Mouse (Mus musculus) heart, adult 2 months (tissue): ENCODE data around the gene Acsf3. TPM values are rescaled to one million over a fixed set of nuclear protein-coding genes. Genes with fewer than 3 reads are reported as not detected.
A peak's percentile ranks its signal among the peaks of the same experiment; 100 is the strongest.

Source experiments
- DNase-seq, 2 experiments: peaks; one replicate each; pipeline ENCODE4 v3.0.0; 2021
- H3K27ac ChIP-seq: fragments of 200-600 bp; 2 replicates; pipeline ENCODE4 v1.8.1; 2022
- H3K27me3 ChIP-seq: fragments of 200-500 bp; 2 replicates; pipeline ENCODE4 v1.6.1; 2012; ENCODE audit warnings: mild to moderate bottlenecking, low read length, inconsistent platforms, mixed read lengths; ENCODE audit not compliant: control insufficient read depth, insufficient read depth
- H3K36me3 ChIP-seq: fragments of 200-500 bp; 2 replicates; pipeline ENCODE4 v1.6.1; 2012; ENCODE audit warnings: low read length, inconsistent platforms; ENCODE audit not compliant: control insufficient read depth, insufficient read depth
- H3K4me1 ChIP-seq: fragments of 200-500 bp; 2 replicates; pipeline ENCODE4 v1.6.1; 2011; ENCODE audit warnings: low read length; ENCODE audit not compliant: control insufficient read depth, insufficient read depth
- H3K4me3 ChIP-seq: fragments of 200-600 bp; 2 replicates; pipeline ENCODE4 v1.8.1; 2022
- H3K79me2 ChIP-seq: fragments of 200-500 bp; replicated peaks from 2 replicates; pipeline ENCODE4 v1.6.1; 2012; ENCODE audit warnings: mild to moderate bottlenecking, inconsistent platforms, low read length, moderate library complexity, mixed read lengths; ENCODE audit not compliant: control insufficient read depth, insufficient read depth
- H3K9ac ChIP-seq: fragments of 200-500 bp; 2 replicates; pipeline ENCODE4 v1.6.1; 2012; ENCODE audit warnings: low read depth, mild to moderate bottlenecking, control low read depth, inconsistent platforms, low read length, mixed read lengths
- CTCF ChIP-seq: fragments of 200-600 bp; IDR thresholded peaks from 2 replicates; pipeline ENCODE4 v1.8.1; 2022; ENCODE audit warnings: antibody characterized with exemption, mild to moderate bottlenecking, moderate library complexity
- EP300 ChIP-seq: fragments of 200-500 bp; IDR thresholded peaks from 2 replicates; pipeline ENCODE4 v1.6.1; 2011; ENCODE audit warnings: low read depth, low read length, control low read depth; ENCODE audit not compliant: insufficient read depth
- POLR2A ChIP-seq: fragments of 200-500 bp; IDR thresholded peaks from 2 replicates; pipeline ENCODE4 v1.6.1; 2011; ENCODE audit warnings: mild to moderate bottlenecking, low read depth, low read length, control low read depth; ENCODE audit not compliant: insufficient read depth
- WGBS: fragments of 180-500 bp; shearing (Covaris S2); methylation state at CpG from one replicate; pipeline ENCODE4 v1.1.7; 2018; 5-methylcytosine and 5-hydroxymethylcytosine counted together
- intact Hi-C: fragments of 180-260 bp; cut with DNase I; formaldehyde crosslinking; loops from one replicate; pipeline ENCODE4 v1.15.1; 2025
- polyA plus RNA-seq: library from polyadenylated mRNA; depleted of rRNA; stranded (reverse); fragments of >200 nt; gene quantifications from 2 replicates; pipeline ENCODE4 v1.2.3, GENCODE M21; 2012
- total RNA-seq, 2 experiments: library from RNA; stranded (reverse); gene quantifications; 2 replicates each; pipeline ENCODE4 v1.2.3; 2021

Gene Acsf3
- total and polyA plus RNA-seq, 3 experiments: 25.1 to 29.6 (median 25.6) TPM

DNA sequence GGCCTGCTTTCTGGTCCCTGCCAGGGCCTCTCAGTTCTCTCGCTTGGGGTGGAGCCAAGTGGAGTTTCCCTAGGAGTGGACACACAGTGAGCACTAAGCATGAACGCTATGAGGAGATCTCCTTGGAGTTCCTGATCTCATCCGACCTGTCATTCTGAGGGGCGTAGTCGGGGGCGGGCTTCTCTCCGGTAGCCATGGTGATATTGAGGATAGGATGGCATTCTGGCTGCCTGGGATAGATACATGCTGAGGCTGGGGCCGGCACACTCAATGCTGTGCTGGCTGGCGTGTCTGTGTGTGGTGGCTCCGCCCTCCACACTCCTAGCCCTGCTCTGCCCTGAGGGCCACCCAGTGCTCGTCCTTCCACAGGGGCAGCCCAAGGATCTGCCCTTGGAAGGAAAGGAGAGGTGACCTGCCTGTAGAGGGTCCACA, 78.1 kb downstream of the Acsf3 start:
- Histone ChIP-seq H3K4me1 (no peaks in the 10 kb centered on the region), H3K79me2 (no peaks in the 10 kb centered on the region), H3K27ac (no peak overlapping the region), H3K9ac (no peak overlapping the region), H3K4me3 (no peak overlapping the region), H3K27me3 (no peaks in the 10 kb centered on the region), H3K36me3 (no peaks in the 10 kb centered on the region)
- DNase-seq: no peak
- TF ChIP-seq EP300: no peak
- intact Hi-C loops: no loop called here
- WGBS: 31% methylated on average over 11 of the region's 11 CpGs

DNA sequence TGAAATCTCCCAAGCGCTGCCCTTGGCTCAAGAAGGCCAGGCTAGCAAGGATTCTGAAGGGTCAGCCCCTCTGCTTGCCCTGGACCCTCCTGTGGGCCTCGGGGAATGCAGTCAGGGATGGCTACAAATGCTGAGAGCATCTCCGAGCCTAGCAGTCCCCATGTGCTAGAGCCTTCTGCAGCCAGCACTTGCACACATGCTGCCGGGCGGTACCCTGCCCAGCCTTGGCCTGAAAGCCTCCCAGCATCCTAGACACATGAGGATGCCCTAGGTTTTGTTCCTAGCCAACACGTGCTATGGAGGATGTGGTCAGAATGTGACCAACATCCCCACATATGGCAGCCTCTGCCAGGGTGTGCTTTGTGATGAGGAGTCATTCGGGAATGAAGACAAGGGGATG, 79.1 kb downstream of the Acsf3 start:
- H3K4me1 ChIP-seq: no peaks in the 10 kb centered on the region
- intact Hi-C loops: no loop called here
- WGBS: 74% methylated on average over 7 of the region's 7 CpGs
- H3K9ac ChIP-seq: no peak overlapping the region
- H3K4me3 ChIP-seq: no peak overlapping the region
- no peak for DNase-seq
- TF ChIP-seq EP300 (no peak), POLR2A (no peak), CTCF (no peak)
- no peaks in the 10 kb centered on the region for H3K27me3 ChIP-seq
- no peaks in the 10 kb centered on the region for H3K79me2 ChIP-seq
- H3K36me3 ChIP-seq: no peaks in the 10 kb centered on the region
- no peak overlapping the region for H3K27ac ChIP-seq

DNA sequence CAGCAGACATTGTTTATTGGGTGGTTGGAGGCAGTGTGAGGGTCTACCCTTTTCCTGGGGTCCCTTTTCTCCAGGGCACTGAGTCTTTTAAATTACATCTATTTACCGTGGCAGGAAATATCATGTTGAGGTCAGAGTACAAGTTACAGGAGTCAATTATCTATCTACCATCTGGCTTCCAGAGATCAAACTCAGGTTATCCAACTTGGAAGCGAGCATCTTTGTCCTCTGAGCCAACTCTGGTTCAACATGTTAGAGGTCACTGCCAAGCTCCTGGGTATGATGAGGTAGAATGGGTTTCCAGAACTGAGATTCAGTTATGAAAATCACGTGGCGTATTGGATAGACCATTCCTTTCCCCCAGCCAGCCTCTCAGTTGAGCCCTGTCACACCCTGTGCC, 79.8 kb downstream of the Acsf3 start:
- TF ChIP-seq POLR2A: no peak
- TF ChIP-seq CTCF: no peak
- no peak for TF ChIP-seq EP300
- Histone ChIP-seq H3K27me3 (no peaks in the 10 kb centered on the region), H3K79me2 (no peaks in the 10 kb centered on the region), H3K27ac (no peak overlapping the region), H3K9ac (no peak overlapping the region), H3K4me1 (no peaks in the 10 kb centered on the region), H3K4me3 (no peak overlapping the region), H3K36me3 (no peaks in the 10 kb centered on the region)
- WGBS: 74% methylated on average over 4 of the region's 4 CpGs
- intact Hi-C loops: no loop called here
- DNase-seq: no peak

DNA sequence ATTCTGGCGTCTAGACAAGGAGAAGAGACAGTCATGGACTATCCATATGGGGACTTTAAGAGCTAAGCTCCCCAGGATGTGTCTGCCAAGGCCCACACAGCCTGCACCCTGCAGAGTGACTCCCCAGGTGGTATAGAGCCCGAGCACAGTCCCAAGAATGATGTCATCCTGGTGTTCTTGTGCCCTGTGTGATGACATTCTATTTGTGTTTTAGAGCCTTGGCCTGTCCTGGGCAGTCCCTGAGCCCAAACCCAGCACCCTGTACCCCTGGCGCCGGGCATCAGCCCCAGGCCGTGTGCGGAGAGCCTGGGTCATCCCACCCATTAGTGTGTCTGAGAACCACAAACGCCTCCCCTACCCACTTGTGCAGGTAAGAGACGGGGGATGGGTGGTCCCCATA, 81.0 kb downstream of the Acsf3 start:
- Histone ChIP-seq H3K4me1 (no peaks in the 10 kb centered on the region), H3K27me3 (no peaks in the 10 kb centered on the region), H3K79me2 (no peaks in the 10 kb centered on the region), H3K9ac (no peak overlapping the region), H3K4me3 (no peak overlapping the region), H3K27ac (no peak overlapping the region), H3K36me3 (no peaks in the 10 kb centered on the region)
- 76% methylated on average over 8 of the region's 8 CpGs for WGBS
- no peak for TF ChIP-seq EP300
- TF ChIP-seq POLR2A: no peak
- DNase-seq: no peak
- intact Hi-C loops: no loop called here

DNA sequence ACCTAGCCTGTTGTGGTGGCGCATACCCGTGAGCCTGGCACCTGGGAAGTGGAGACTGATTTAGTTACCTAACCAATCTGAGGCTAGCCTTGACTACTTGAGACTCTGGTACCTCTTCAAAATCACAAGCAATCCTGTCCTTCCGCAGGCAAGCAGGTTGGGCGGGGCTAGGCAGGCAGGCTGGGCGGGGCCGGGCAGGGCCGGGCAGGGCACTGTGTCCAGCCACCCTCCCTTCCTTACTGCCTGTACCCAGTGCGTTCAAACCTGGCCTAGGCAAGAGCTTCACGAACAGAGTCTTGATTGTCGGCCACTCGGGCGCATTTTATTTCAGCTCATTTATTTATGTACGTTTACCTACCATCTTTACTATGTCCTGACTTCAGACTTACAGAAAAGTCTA, 84.6 kb downstream of the Acsf3 start:
- WGBS: 60% methylated on average over 13 of the region's 13 CpGs
- intact Hi-C loops: no loop called here
- no peaks in the 10 kb centered on the region for H3K27me3 ChIP-seq
- no peak for DNase-seq
- H3K4me3 ChIP-seq: no peak overlapping the region
- no peaks in the 10 kb centered on the region for H3K79me2 ChIP-seq
- no peaks in the 10 kb centered on the region for H3K4me1 ChIP-seq
- H3K27ac ChIP-seq: no peak overlapping the region
- no peak for TF ChIP-seq EP300
- TF ChIP-seq POLR2A: no peak
- TF ChIP-seq CTCF: no peak
- H3K9ac ChIP-seq: no peak overlapping the region
- no peaks in the 10 kb centered on the region for H3K36me3 ChIP-seq

DNA sequence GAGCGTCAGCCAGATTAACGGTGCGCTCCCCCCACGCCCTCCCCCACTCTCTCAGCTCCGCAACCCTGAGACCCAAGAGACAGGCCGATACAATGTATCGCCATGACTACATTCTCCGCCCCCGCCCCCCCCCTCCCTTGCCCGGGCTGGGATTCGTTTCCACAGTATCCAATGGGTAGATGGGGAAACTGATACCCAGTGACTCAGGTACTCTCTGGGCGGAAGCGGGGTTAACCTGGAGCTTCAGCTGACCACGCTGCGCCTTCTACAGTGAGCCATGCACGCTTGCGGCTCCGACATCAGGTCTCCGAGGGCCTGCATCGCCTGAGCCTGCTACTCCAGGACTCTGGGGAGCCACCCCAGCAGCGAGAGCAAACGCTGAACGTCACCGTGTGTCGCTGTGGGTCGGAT, 89.4 kb downstream of the Acsf3 start:
- intact Hi-C loops: no loop called here
- TF ChIP-seq POLR2A (no peak), EP300 (no peak), CTCF (no peak)
- Histone ChIP-seq H3K27ac (no peak overlapping the region), H3K4me1 (no peaks in the 10 kb centered on the region), H3K27me3 (no peaks in the 10 kb centered on the region; the same call in 1 of the 2 replicates), H3K79me2 (no peaks in the 10 kb centered on the region), H3K9ac (no peak overlapping the region), H3K36me3 (no peaks in the 10 kb centered on the region), H3K4me3 (no peak overlapping the region)
- DNase-seq: no peak
- 56% methylated on average over 26 of the region's 26 CpGs for WGBS

DNA sequence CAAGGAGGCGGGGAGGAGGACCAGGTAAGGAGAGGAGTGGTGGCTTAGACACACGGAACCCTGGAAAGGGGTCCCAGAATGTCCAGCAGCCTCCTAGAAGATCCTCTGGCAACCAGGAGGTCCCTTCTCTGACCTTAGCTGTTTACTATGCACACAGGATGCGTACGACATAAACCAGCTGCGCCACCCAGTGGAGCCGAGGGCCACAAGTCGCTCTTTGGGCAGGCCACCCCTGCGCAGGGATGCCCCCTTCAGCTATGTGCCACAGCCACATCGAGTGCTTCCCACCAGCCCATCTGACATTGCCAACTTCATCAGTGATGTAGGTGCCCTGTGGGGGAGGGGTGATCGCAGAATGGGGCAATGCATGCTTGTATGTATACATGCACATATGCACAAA, 90.2 kb downstream of the Acsf3 start:
- no peak overlapping the region for H3K9ac ChIP-seq
- peak; percentile 36 for TF ChIP-seq CTCF
- TF ChIP-seq EP300: no peak
- no peak for TF ChIP-seq POLR2A
- no peaks in the 10 kb centered on the region; the same call in 1 of the 2 replicates for H3K27me3 ChIP-seq
- no peaks in the 10 kb centered on the region for H3K79me2 ChIP-seq
- H3K36me3 ChIP-seq: no peaks in the 10 kb centered on the region
- no peak for DNase-seq
- H3K4me3 ChIP-seq: no peak overlapping the region
- intact Hi-C loops: no loop called here
- no peaks in the 10 kb centered on the region for H3K4me1 ChIP-seq
- 57% methylated on average over 10 of the region's 10 CpGs for WGBS
- H3K27ac ChIP-seq: no peak overlapping the region
